Mouse (Mus musculus): ENCODE data around the gene Kcna10. TPM values are rescaled to one million over a fixed set of nuclear protein-coding genes. Genes with fewer than 3 reads are reported as not detected.
A peak's percentile ranks its signal among the peaks of the same experiment; 100 is the strongest.

The Kcna10 gene
- polyA plus RNA-seq, 1 experiment: not detected

DNA sequence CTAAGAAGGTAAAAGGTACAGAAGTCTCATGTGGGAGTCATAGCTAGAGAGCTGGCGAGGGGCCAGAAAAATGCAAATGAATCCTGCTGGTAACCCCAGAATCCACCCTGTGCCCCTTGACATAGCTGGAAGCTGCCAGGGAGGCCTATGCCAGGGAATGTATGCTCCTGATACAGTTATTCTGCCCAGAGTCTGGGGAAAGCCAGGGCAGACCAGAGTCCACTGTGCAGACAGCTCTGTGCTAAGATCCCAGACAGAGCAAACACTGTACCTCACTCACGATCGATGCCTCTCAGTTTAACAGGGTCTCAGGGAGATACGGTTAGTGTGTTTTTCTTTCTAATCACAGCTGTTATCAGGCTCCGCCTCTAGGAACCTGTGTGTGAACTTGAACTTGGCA lies 47.0 kb downstream of the Kcna10 start:
- no peak for TF ChIP-seq CTCF (IDR thresholded peaks at IDR 0.05; ENCODE audit: borderline replicate concordance, extremely low read depth, insufficient read depth, insufficient read length)
- no peak for TF ChIP-seq POLR2A (IDR thresholded peaks at IDR 0.05; ENCODE audit: borderline replicate concordance, extremely low read depth, insufficient read depth, insufficient read length, poor library complexity, severe bottlenecking)
- DNase-seq (ENCODE audit: low read depth): no peak

DNA sequence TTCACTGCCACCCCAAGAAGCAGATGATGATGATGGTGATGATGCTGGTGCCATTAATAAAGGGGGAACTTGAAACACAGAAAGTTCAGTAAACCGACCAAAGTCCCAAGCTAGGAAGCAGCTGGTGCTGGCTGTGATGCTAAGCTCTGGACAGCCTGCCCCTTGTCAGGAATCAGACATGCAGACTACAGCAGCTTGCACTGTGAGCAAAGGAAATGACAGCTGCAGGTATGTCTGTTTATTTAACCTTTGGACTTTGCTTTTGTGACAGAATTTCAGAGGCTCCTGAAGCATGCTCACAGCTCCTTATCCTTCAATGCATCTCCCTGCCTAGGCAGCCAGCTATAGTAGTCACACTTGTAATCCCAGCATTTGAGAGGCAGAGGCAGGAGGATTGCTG lies 47.7 kb downstream of the Kcna10 start, which contains the start of gene A630076J17Rik:
Gene A630076J17Rik (plus strand): TSS at position 88 of the 400 bp plus-strand sequence.
- TF ChIP-seq CTCF (IDR thresholded peaks at IDR 0.05; ENCODE audit: borderline replicate concordance, extremely low read depth, insufficient read depth, insufficient read length) (no peak), POLR2A (IDR thresholded peaks at IDR 0.05; ENCODE audit: borderline replicate concordance, extremely low read depth, insufficient read depth, insufficient read length, poor library complexity, severe bottlenecking) (no peak)

GRCm38 (mm10) chr3:107231202-107231601 lies 48.3 kb downstream of the Kcna10 start:
- TF ChIP-seq CTCF (IDR thresholded peaks at IDR 0.05; ENCODE audit: borderline replicate concordance, extremely low read depth, insufficient read depth, insufficient read length) (no peak), POLR2A (IDR thresholded peaks at IDR 0.05; ENCODE audit: borderline replicate concordance, extremely low read depth, insufficient read depth, insufficient read length, poor library complexity, severe bottlenecking) (no peak)
- no peak for DNase-seq (ENCODE audit: low read depth)

More for the DNA sequence above, 47.7 kb downstream of the Kcna10 start, which contains the start of gene A630076J17Rik:
- DNase-seq (ENCODE audit: low read depth): no peak

GRCm38 (mm10) chr3:107233351-107233813 lies 50.5 kb downstream of the Kcna10 start:
- DNase-seq (ENCODE audit: low read depth): peak; percentile 93
- TF ChIP-seq CTCF (IDR thresholded peaks at IDR 0.05; ENCODE audit: borderline replicate concordance, extremely low read depth, insufficient read depth, insufficient read length) (peak; percentile 94), POLR2A (IDR thresholded peaks at IDR 0.05; ENCODE audit: borderline replicate concordance, extremely low read depth, insufficient read depth, insufficient read length, poor library complexity, severe bottlenecking) (no peak)

- no peak for TF ChIP-seq POLR2A (IDR thresholded peaks at IDR 0.05; ENCODE audit: borderline replicate concordance, extremely low read depth, insufficient read depth, insufficient read length, poor library complexity, severe bottlenecking)
- TF ChIP-seq CTCF (IDR thresholded peaks at IDR 0.05; ENCODE audit: borderline replicate concordance, extremely low read depth, insufficient read depth, insufficient read length): no peak
- DNase-seq (ENCODE audit: low read depth): no peak
Measured at GRCm38 (mm10) chr3:107233945-107234344, 51.1 kb downstream of the Kcna10 start.

GRCm38 (mm10) chr3:107238051-107238450 lies 55.2 kb downstream of the Kcna10 start:
- TF ChIP-seq POLR2A (IDR thresholded peaks at IDR 0.05; ENCODE audit: borderline replicate concordance, extremely low read depth, insufficient read depth, insufficient read length, poor library complexity, severe bottlenecking) (no peak), CTCF (IDR thresholded peaks at IDR 0.05; ENCODE audit: borderline replicate concordance, extremely low read depth, insufficient read depth, insufficient read length) (no peak)
- DNase-seq (ENCODE audit: low read depth): no peak

DNA sequence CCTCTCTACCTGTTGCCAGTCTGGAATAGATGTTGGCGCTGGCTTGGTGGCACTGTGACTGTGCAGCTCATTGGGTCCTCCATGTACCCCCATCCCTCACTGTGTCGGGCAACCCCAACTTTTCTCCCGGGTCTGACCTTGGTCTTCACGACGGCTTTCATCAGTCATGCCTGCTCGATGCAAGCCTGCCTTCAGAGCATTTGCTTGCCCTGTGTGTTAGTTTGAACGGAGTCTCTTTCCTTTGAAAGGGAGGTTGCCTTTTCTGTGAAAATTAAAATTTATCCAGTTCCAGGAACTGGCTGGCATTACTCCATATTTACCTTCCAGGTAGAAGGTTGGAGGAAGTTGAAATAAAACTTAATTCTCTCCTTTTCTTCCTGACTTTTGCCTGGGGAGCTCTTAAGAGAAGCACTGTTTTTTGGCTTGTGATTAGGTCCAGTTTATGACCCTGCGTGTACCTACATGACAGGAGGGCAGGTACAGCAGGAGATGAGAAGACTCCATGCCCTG lies 55.7 kb downstream of the Kcna10 start:
- TF ChIP-seq CTCF (IDR thresholded peaks at IDR 0.05; ENCODE audit: borderline replicate concordance, extremely low read depth, insufficient read depth, insufficient read length) (no peak), POLR2A (IDR thresholded peaks at IDR 0.05; ENCODE audit: borderline replicate concordance, extremely low read depth, insufficient read depth, insufficient read length, poor library complexity, severe bottlenecking) (no peak)
- DNase-seq (ENCODE audit: low read depth): no peak

GRCm38 (mm10) chr3:107239607-107240006 lies 56.8 kb downstream of the Kcna10 start, which contains the start of gene Prok1:
Gene Prok1 (minus strand): TSS chr3:107239707.
- DNase-seq (ENCODE audit: low read depth): no peak
- TF ChIP-seq POLR2A (IDR thresholded peaks at IDR 0.05; ENCODE audit: borderline replicate concordance, extremely low read depth, insufficient read depth, insufficient read length, poor library complexity, severe bottlenecking) (no peak), CTCF (IDR thresholded peaks at IDR 0.05; ENCODE audit: borderline replicate concordance, extremely low read depth, insufficient read depth, insufficient read length) (no peak)

DNA sequence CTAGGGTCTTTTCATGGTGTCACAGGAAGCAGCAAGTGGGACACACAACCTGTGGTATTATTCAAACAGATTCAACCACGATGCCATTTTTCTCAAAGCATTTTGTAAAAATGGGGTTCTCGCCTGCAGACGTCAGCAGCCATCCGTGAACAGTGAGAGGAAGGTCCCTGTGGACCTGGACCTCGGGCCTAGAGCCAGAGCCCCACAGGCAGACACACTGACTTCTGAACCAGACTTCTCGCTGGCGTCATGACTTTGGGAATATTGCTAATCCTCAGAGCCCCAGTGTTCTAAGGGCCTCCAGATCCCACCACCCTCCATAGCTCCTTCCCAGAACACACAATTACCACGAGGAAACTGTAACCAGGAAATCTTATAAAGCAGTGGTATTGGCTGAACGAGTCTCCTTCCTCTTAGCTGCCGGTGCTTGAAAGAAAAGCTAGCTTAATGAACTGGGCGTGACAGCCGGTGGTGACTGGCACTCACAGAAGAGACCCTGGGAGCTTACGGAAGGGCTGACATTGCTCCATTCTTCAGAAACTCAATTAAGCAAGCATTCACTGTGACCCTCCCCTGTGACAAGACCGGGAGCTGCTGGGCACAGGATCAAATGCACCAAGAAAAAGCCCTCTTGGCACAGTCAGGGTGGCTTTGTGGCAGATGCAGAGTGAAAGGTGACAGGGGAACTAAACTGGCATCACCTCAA lies 58.7 kb downstream of the Kcna10 start:
- DNase-seq (ENCODE audit: low read depth): peak; percentile 87
- TF ChIP-seq CTCF (IDR thresholded peaks at IDR 0.05; ENCODE audit: borderline replicate concordance, extremely low read depth, insufficient read depth, insufficient read length) (no peak), POLR2A (IDR thresholded peaks at IDR 0.05; ENCODE audit: borderline replicate concordance, extremely low read depth, insufficient read depth, insufficient read length, poor library complexity, severe bottlenecking) (no peak)

Other genes with a start within 250 kb of the Kcna10 start
- 9.9 and 10.0 TPM in 2 replicates for gene Kcna3, start 146.9 kb upstream of the Kcna10 start, polyA plus RNA-seq (2012; rRNA removed)
- gene Kcna2, start 81.9 kb upstream of the Kcna10 start, polyA plus RNA-seq (2012; rRNA removed): 1.6 and 3.9 TPM in 2 replicates
- gene Cym, start 38.7 kb downstream of the Kcna10 start, polyA plus RNA-seq (2012; rRNA removed): 0.64 and 0.90 TPM in 2 replicates
- gene A630076J17Rik, start 47.6 kb downstream of the Kcna10 start, polyA plus RNA-seq (2012; rRNA removed): not detected in 2 replicates
- gene Prok1, start 56.7 kb downstream of the Kcna10 start, polyA plus RNA-seq (2012; rRNA removed): 0.53 and 0.78 TPM in 2 replicates
- 91.3 and 119 TPM in 2 replicates for gene Lamtor5, start 95.8 kb downstream of the Kcna10 start, polyA plus RNA-seq (2012; rRNA removed)
- gene Slc16a4, start 108.2 kb downstream of the Kcna10 start, polyA plus RNA-seq (2012; rRNA removed): 0.49 and 0.81 TPM in 2 replicates
- gene Rbm15, start 150.6 kb downstream of the Kcna10 start, polyA plus RNA-seq (2012; rRNA removed): 5.2 and 8.3 TPM in 2 replicates

All from brain, embryonic 14.5 days (tissue).